Mouse (Mus musculus) natural killer cell, adult 2 months (primary cell): ENCODE measurements around the gene P3h4.

Experiments
- DNase-seq, 2 experiments: peaks; one replicate each; pipeline ENCODE4 v3.0.0; 2022; ENCODE audit warnings: low spot score in 2 of 2

The P3h4 gene

DNA sequence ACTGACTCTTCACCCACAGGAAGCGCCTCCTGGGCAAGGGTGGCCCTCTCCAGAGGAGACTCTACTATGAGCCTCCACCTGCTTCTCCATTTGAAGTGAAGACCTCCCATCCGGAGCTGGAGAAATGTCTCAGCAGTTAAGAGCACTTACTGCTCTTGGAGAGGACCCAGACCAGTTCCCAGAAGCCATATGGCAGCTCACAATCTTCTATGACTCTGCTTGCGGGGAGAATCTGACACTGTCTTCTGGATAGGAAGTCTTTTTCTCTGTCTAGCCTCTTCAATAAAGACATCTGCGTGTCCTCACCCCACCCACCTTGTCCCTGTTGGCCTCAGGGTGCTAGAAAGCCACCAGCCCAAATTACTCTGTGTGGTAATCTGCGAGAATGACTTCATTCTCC, 21.7 kb downstream of the P3h4 start:
- no peak for DNase-seq

DNA sequence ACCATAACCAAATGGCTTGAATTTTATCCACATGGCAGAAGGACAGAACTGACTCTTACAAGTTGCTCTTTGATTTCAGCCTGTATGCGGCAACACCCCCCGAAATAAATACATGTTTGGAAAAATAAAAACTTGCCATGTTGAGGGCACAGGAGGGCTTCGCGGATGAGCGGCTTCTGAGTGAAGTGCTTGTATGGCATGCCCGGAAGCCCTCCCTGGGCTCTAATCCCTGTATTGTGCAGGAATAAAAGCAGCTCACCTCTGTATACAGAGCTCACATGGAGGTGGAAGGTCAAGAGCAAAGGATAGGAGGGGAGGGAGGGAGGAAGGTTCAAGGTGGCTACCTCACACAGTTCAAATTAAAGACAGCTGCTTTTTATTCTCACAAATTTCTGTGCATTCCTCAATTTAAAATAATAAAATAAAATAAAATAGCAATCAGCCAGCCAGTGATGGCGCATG, 22.7 kb downstream of the P3h4 start:
- DNase-seq: no peak

GRCm38 (mm10) chr11:100391081-100391883, 23.4 kb downstream of the P3h4 start:
- DNase-seq: no peak

DNA sequence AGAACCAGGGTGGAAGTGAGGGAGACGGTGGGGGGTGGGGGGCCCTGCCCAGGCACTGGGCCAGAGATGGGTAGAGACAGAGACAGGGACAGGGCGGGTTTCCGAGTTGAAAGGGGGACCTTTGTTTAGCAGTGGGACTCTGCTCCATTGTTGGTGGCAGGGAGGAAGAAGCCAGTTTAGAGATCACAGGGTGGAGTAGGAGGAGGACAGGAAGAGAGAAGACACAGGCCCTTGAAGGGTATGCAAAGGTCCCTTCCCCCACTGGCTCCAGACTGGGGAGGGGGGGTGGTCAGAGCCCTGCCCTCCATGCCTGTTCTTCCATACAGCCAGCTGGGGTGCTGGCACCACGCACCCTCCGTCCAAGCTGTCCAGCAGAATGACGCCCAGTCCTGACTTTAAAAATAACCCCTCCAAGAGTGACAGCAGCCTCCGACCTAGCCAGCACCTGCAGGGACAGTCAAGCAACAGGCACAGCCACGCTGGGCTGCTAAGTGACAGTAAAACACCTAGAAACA, 24.6 kb downstream of the P3h4 start:
- no peak for DNase-seq

DNA sequence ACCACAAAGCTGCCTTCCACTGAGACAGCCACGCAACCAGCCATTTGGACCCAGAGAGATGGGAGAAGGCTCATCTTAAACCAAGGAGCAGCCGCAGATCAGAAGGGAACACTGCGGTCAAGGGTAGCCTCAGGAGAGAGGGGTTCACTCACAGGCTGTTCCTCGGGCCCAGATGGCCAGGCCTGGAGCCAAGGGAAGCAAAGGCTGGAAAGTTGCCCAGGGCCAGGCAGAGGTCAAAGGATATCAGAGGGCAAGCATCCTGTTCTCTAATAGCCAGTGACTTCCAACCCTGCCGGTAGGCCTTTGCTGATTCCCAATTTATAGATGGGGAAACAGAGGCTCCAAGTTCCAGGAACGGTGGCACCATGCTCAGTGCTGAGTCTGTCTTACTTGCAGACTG, 26.0 kb downstream of the P3h4 start:
- no peak for DNase-seq

DNA sequence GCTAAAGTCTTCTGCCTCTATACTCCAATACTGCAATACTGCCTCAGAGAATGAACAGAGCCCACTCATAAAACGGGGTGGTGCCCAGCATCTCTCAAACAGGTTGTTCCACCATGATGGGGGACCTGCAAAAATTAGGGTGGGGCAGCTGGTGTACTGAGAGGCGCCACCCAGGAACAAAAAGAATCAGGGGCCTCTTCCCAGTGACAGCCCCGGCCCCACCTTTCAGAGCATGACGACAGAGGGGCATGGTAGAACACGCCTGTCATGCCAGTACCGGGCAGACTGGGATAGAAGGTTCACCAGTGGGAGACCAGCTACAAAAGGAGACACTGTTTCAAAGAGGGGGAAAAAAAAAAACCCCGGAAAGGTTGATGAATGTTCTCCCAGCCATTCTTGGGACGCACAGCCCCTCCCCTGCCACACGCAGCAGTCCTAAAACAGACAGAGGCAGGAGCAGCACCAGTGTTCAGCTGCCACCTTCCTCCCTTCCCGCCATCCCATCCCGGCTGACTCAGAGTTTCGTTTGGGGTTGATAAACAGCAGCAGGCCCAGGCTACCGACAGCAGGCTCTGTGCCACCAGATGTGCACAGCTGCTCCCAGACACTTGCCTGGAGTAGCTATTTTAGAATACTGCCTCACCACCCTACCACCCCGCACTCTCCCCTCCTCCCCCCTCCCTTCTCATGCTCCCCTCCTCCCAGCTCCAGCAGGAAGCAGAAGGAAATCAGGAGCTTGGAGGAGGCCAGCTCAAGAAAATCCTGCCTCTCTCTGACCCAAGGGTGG, 26.9 kb downstream of the P3h4 start:
- no peak for DNase-seq

- DNase-seq: no peak
These were observed 27.5 kb downstream of the P3h4 start for GRCm38 (mm10) chr11:100387111-100387510.

DNA sequence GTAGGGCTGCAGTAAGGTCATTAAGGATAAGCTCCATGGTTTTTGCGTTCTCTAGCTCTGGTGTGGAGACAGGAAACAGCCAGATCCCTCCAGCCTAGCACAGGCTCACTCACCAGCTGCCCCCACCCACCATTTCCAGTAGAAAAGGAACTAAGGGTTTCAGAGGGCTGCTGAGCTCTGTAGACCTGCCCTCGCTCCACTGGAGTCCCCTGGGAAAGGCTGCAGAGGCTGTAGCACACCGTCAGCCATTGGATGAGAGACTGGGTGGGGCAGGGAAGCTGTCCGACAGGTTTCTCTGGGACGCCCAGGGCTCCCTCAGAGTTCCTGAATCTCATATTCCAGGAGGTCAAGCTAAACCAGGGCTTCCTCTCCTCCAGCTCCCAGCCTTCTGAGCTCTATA, 28.1 kb downstream of the P3h4 start:
- no peak for DNase-seq

DNA sequence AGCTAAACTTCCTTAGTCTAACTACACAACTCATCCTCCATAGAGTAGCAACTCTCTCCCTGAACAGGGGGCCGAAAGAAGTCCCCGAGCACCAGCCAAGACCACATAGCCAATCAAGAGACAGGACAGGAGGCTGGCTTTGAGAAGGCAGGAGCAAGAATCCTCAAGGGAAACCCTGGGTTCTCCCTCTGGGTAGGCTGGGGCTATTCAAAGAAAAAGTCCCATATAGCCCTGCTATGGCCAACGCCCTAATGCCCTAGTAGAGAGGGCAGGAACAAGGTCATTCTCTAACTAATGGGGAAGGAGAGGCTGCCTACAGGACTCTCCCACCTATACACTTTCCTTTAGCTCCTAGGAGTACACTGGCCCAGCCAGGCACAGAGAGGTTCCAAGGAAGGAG, 29.6 kb downstream of the P3h4 start:
- no peak for DNase-seq

GRCm38 (mm10) chr11:100382682-100383081, 32.0 kb downstream of the P3h4 start:
- no peak for DNase-seq

- DNase-seq: no peak
These were observed 35.3 kb downstream of the P3h4 start for GRCm38 (mm10) chr11:100379311-100379710.

GRCm38 (mm10) chr11:100378446-100378845, 36.2 kb downstream of the P3h4 start:
- DNase-seq: no peak

- no peak for DNase-seq
These were observed 36.6 kb downstream of the P3h4 start for GRCm38 (mm10) chr11:100377989-100378388.

GRCm38 (mm10) chr11:100376746-100377389, 37.8 kb downstream of the P3h4 start:
- DNase-seq: no peak

- DNase-seq: no peak
These were observed 38.6 kb downstream of the P3h4 start for GRCm38 (mm10) chr11:100376005-100376404.

DNA sequence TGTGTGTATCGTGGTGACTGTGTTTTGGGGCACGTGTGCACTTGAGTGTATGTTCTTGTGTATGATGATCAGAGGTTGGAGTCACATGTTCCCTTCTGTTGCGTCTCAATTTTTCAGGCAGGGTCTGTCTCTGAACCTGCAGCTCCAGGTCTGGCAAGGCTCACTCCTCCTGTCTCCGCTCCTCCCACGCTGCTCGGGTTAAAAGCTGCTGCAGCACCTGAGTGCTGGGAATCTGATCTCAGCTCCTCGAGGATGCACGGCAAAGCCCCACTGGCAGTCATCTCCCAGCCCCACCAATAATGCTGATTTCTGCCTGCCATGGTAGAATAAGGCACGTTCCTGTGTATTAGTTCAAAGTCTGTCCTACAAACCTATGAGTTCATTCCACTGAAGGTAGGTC, 39.5 kb downstream of the P3h4 start:
- DNase-seq: no peak

GRCm38 (mm10) chr11:100371981-100372558, 42.6 kb downstream of the P3h4 start:
- DNase-seq: no peak

DNA sequence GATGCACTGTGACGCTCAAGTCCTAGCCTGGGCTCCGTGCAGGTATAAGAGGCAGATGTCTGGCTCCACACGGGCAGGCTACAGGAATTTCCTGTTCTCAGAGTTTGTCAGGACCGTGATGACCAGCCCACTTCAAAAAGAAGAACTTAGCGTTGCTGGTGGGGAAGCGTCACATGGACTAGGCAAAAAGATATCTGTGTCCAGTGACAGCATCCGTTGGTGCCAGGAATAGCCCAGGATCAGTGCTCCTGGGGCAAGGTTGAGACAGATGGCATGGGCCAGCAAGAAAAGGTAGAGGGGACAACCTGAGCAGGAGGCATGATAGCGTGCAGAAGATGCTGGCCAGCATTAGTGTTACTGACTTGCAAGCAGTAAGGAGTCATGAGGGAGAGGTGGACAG, 44.8 kb downstream of the P3h4 start:
- DNase-seq: no peak

DNA sequence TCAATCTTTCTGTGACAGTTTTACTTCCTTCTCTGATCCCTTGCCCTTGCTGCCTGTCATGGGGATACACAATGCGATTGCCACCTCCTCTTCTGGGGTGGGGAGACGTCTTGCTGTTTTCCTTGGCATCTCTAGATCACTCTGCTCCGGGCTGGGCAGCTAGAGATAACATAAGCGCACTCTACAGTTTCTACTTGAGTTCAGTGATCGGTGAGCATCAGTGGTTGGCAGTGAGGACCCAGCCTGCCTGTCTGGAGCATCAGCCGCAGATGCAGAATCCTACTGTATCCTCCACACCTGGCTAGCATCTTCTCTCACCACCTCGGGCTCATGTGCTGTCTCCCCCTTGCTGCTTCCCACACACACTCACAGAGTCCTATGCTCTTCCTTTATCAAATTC, 45.5 kb downstream of the P3h4 start:
- no peak for DNase-seq

DNA sequence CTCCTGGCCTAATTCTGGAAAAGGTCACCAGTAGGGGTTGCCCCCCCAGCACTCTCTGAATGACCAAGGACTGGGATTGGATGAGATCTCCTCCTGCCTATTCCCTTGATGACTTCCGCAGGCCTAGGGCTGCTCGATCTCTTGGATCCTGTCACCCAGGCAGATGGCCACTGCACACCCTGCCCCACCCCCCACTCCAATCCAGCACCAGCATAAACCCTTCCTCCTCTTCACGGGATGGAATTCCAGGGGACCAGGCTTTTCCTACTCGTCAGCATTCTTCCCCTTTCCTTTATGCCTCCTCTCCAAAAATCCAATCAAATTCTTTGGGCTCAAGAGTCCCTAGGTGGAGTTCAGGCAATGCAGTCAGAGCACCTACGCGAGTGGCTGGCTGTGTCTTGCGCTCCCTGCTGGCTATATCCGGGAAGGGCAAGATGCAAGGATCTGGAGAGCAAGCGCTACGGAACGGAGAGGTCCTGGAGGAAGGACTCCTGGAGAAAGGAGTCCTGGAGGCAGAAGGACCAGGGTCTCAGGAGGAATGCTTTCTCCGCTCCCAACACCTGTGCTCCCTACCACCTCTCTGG, 51.6 kb downstream of the P3h4 start:
- DNase-seq: peak; percentile 17 to 53

DNA sequence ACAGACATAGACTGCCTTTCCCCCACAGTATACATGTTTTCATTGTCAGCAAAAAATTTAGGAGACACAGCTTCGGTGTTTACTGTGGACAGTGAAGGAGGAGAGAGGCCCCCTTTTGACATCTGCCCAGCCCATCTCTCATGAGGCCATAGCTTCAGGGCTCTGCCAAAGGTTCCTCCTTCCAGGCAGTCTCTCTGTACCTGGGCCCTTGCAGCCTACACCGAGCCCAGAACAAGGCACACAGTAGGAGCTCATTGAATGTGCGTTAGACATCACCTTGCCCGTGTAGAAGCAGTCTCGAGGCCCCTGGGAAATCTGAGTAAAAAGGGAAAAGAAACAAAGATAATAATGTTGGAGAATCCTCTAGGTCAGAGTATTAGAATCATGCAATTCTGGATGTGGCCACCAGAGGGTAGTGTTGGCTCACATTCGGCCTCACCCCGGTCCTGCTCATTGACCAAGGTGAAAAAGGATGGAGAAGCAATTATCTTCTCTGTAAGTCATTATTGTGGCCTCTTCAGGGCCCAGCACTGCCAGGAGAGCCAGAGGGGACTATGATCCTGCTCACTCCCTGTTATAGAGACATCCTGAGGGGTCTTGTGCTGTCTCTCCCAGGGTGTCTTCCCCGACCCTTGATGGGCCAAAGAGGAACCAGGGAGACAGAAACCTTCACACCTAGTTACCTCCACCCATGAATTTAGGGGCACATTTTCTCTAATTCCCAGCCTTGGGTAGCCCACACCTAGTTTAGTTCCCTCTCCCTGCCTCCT, 52.2 kb downstream of the P3h4 start:
- peak; percentile 66 to 80 for DNase-seq
